Mouse (Mus musculus) kidney, postnatal 10 days (tissue): ENCODE measurements around the gene Crtc3.

Experiments used
- DNase-seq: peaks from one replicate; pipeline ENCODE4 v3.0.0; 2021; ENCODE audit warnings: mixed read lengths

Gene Crtc3

GRCm38 (mm10) chr7:80636953-80637800, 51.5 kb downstream of the Crtc3 start:
- DNase-seq: peak; percentile 43

- DNase-seq: no peak
These were observed 52.3 kb downstream of the Crtc3 start for GRCm38 (mm10) chr7:80636288-80636952.

- DNase-seq: peak; percentile 48
These were observed 52.8 kb downstream of the Crtc3 start for GRCm38 (mm10) chr7:80635866-80636265.

GRCm38 (mm10) chr7:80634741-80635140, 53.9 kb downstream of the Crtc3 start:
- no peak for DNase-seq

GRCm38 (mm10) chr7:80633635-80634034, 55.0 kb downstream of the Crtc3 start:
- no peak for DNase-seq

GRCm38 (mm10) chr7:80631993-80632392, 56.7 kb downstream of the Crtc3 start:
- no peak for DNase-seq

- DNase-seq: peak; percentile 9
These were observed 57.3 kb downstream of the Crtc3 start for GRCm38 (mm10) chr7:80631405-80631804.

GRCm38 (mm10) chr7:80629369-80629768, 59.3 kb downstream of the Crtc3 start:
- DNase-seq: peak; percentile 51

GRCm38 (mm10) chr7:80628708-80629183, 59.9 kb downstream of the Crtc3 start:
- DNase-seq: peak; percentile 83

GRCm38 (mm10) chr7:80626943-80627342, 61.7 kb downstream of the Crtc3 start:
- DNase-seq: no peak

- DNase-seq: no peak
These were observed 62.8 kb downstream of the Crtc3 start for GRCm38 (mm10) chr7:80625841-80626240.

- no peak for DNase-seq
These were observed 65.4 kb downstream of the Crtc3 start for GRCm38 (mm10) chr7:80623276-80623675.

GRCm38 (mm10) chr7:80616096-80616495, 72.6 kb downstream of the Crtc3 start:
- no peak for DNase-seq

GRCm38 (mm10) chr7:80614042-80614441, 74.6 kb downstream of the Crtc3 start:
- no peak for DNase-seq

GRCm38 (mm10) chr7:80612191-80612787, 76.4 kb downstream of the Crtc3 start:
- peak; percentile 45 for DNase-seq

- peak; percentile 54 for DNase-seq
These were observed 77.0 kb downstream of the Crtc3 start for GRCm38 (mm10) chr7:80611646-80612045.

GRCm38 (mm10) chr7:80607503-80607902, 81.2 kb downstream of the Crtc3 start:
- DNase-seq: no peak

- no peak for DNase-seq
These were observed 82.2 kb downstream of the Crtc3 start for GRCm38 (mm10) chr7:80606435-80606834.

- no peak for DNase-seq
These were observed 83.1 kb downstream of the Crtc3 start for GRCm38 (mm10) chr7:80605557-80605930.

- DNase-seq: peak; percentile 61
These were observed 83.6 kb downstream of the Crtc3 start for GRCm38 (mm10) chr7:80604908-80605556.

GRCm38 (mm10) chr7:80602574-80602973, 86.1 kb downstream of the Crtc3 start:
- no peak for DNase-seq

GRCm38 (mm10) chr7:80598436-80598985, 90.2 kb downstream of the Crtc3 start:
- no peak for DNase-seq

- no peak for DNase-seq
These were observed 90.8 kb downstream of the Crtc3 start for GRCm38 (mm10) chr7:80597900-80598299.
